ENCODE assay signal across 17 mouse cellular contexts in the genomic region with DNA sequence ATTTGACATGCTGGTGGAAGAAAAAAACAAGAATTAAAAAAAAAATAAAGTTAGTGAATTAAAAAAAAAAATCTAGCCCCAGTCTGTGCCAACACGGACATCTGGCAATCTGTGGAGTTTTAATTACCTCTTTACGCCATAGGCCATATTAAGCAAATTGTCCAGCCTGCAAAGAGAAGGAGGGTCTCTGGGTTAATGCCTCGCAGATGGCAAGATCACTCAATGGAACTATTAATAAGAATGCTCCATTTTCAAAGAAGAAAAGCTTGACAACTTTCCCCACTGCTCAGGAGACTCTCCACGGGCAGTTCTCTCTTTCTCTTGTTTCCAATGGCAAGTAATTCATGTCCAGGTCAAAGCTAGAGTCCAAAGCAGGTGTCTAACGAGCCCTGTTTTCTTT.
DNase-seq lines count a peak whose midpoint lies in the region; ATAC-seq and TF ChIP-seq lines count a peak whose summit lies in the region.
"Had no signal": no experiment of that assay in that cellular context is flagged by ENCODE, and none has a peak within 500 bp of the region (broad histone marks: within the 10 kb centered on the region; RNA-seq: fewer than 3 reads in every experiment).

No protein-coding gene starts in this region.

- H3K4me1 ChIP-seq in forebrain, embryonic 15.5 days, result peaks cover 38% of the 10 kb centered on the region
- H3K4me1 ChIP-seq in midbrain, postnatal 0 days (ENCODE audit: insufficient read depth, low read length), result no peaks in the 10 kb centered on the region
- H3K4me1 ChIP-seq: liver, embryonic 13.5 days had no signal

- H3K27ac ChIP-seq in forebrain, embryonic 15.5 days (replicated peaks), result peak overlapping the region; percentile 57
- no peak overlapping the region for H3K27ac ChIP-seq in midbrain, postnatal 0 days (ENCODE audit: low read depth, low read length)
- H3K27ac ChIP-seq: heart, adult 2 months; liver, embryonic 13.5 days had no signal

- no peak overlapping the region for H3K4me3 ChIP-seq in forebrain, embryonic 15.5 days
- no peak overlapping the region for H3K4me3 ChIP-seq in midbrain, postnatal 0 days (ENCODE audit: low read depth, low read length)
- H3K4me3 ChIP-seq: erythroblast, embryonic 14.5 days; heart, adult 2 months; liver, embryonic 13.5 days had no signal

- DNase-seq in embryo, embryonic 11 days, result peak; percentile 25
- no peak for DNase-seq in embryo, embryonic 10 days (ENCODE audit: low spot score)
- DNase-seq in MN1 (ENCODE audit: low spot score), result peak; percentile 9
- peak; percentile 46 for DNase-seq in midbrain, postnatal 0 days (ENCODE audit: low spot score)
- no peak for DNase-seq in right cerebral cortex, postnatal 4 days
- no peak for DNase-seq in Muller cell, postnatal 12 days (ENCODE audit: inconsistent ontology term)
- no peak for DNase-seq in cerebellum, postnatal 4 days (ENCODE audit: low spot score in 2 of 2)
- DNase-seq: heart, adult 2 months; kidney, adult 9 months; layer of hippocampus, postnatal 36 days; liver, embryonic 13.5 days; thymus, adult 2 months had no signal

- no peak overlapping the region for H3K9ac ChIP-seq in forebrain, embryonic 15.5 days (replicated peaks)
- no peak overlapping the region for H3K9ac ChIP-seq in midbrain, postnatal 0 days (replicated peaks; ENCODE audit: low read length, poor library complexity, severe bottlenecking)
- H3K9ac ChIP-seq: liver, embryonic 13.5 days had no signal

- peak; percentile 49 for ATAC-seq in forebrain, embryonic 15.5 days (replicated peaks)
- ATAC-seq in midbrain, postnatal 0 days (ENCODE audit: low FRiP score), result no peak
- ATAC-seq: inflammation-experienced regulatory T-cells, adult 6 months; lung, postnatal 0 days; Patski had no signal

- H3K4me2 ChIP-seq in forebrain, embryonic 15.5 days (replicated peaks), result no peak overlapping the region
- no peak overlapping the region for H3K4me2 ChIP-seq in midbrain, postnatal 0 days (ENCODE audit: low read depth, low read length, poor library complexity, severe bottlenecking)
- H3K4me2 ChIP-seq: liver, embryonic 13.5 days had no signal

- peaks cover 35% of the 10 kb centered on the region for H3K36me3 ChIP-seq in forebrain, embryonic 15.5 days
- H3K36me3 ChIP-seq in midbrain, postnatal 0 days (ENCODE audit: insufficient read depth, low read length), result peaks cover 14% of the 10 kb centered on the region; the same call in 1 of the 2 replicates
- H3K36me3 ChIP-seq: liver, embryonic 13.5 days had no signal

- no peaks in the 10 kb centered on the region for H3K9me3 ChIP-seq in forebrain, embryonic 15.5 days
- no peaks in the 10 kb centered on the region for H3K9me3 ChIP-seq in midbrain, postnatal 0 days (ENCODE audit: low read length)
- H3K9me3 ChIP-seq: liver, embryonic 13.5 days had no signal

- TF ChIP-seq CTCF in midbrain, postnatal 0 days (IDR thresholded peaks at IDR 0.05), result no peak

- H3K27me3 ChIP-seq in forebrain, embryonic 15.5 days, result no peaks in the 10 kb centered on the region
- no peaks in the 10 kb centered on the region for H3K27me3 ChIP-seq in midbrain, postnatal 0 days (ENCODE audit: insufficient read depth, low read length)
- H3K27me3 ChIP-seq: liver, embryonic 13.5 days; Patski had no signal

- WGBS in forebrain, embryonic 15.5 days, result 6% methylated on average over 5 of the region's 5 CpGs
- WGBS in midbrain, postnatal 0 days, result 48% methylated on average over 5 of the region's 5 CpGs

Comparison
In these comparisons a context has a peak if more than half of its experiments do, and no peak if none do; other contexts are left out.
1. DNase-seq: peak in embryo, embryonic 11 days (single experiment), MN1 (single experiment) and midbrain, postnatal 0 days (single experiment); none in embryo, embryonic 10 days (single experiment), right cerebral cortex, postnatal 4 days (single experiment), Muller cell, postnatal 12 days (single experiment) and cerebellum, postnatal 4 days (0 of 2).